ENCODE assay signal across 22 mouse cellular contexts in genomic region chr2:128187277-128187676, GRCm38 (mm10).
DNase-seq lines count a peak whose midpoint lies in the region; ATAC-seq and TF ChIP-seq lines count a peak whose summit lies in the region.
"Had no signal": no experiment of that assay in that cellular context is flagged by ENCODE, and none has a peak within 500 bp of the region (broad histone marks: within the 10 kb centered on the region; RNA-seq: fewer than 3 reads in every experiment).

No protein-coding gene starts in this region.

- H3K4me1 ChIP-seq in liver, embryonic 15.5 days (replicated peaks): peaks cover 2% of the 10 kb centered on the region
- peaks cover 6% of the 10 kb centered on the region for H3K4me1 ChIP-seq in liver, embryonic 11.5 days (replicated peaks; ENCODE audit: control insufficient read depth, insufficient read depth, low read length)
- H3K4me1 ChIP-seq in heart, embryonic 11.5 days (ENCODE audit: control insufficient read depth, insufficient read depth, low read length): peaks cover 19% of the 10 kb centered on the region
- H3K4me1 ChIP-seq in heart, postnatal 0 days (ENCODE audit: control insufficient read depth, insufficient read depth): peaks cover 20% of the 10 kb centered on the region
- H3K4me1 ChIP-seq: hindbrain, embryonic 13.5 days; midbrain, embryonic 12.5 days; stomach, embryonic 15.5 days had no signal

- no peaks in the 10 kb centered on the region for H3K27me3 ChIP-seq in liver, embryonic 15.5 days
- no peaks in the 10 kb centered on the region for H3K27me3 ChIP-seq in liver, embryonic 11.5 days (replicated peaks; ENCODE audit: control insufficient read depth, insufficient read depth, low read length)
- H3K27me3 ChIP-seq in heart, embryonic 11.5 days (ENCODE audit: control insufficient read depth, insufficient read depth, low read length): no peaks in the 10 kb centered on the region
- H3K27me3 ChIP-seq in heart, postnatal 0 days (ENCODE audit: control insufficient read depth, insufficient read depth, low read length): no peaks in the 10 kb centered on the region
- H3K27me3 ChIP-seq: hindbrain, embryonic 13.5 days; limb, embryonic 15.5 days; midbrain, embryonic 12.5 days; stomach, embryonic 15.5 days had no signal

- 0 out of 2 replicates have a peak, but pooled peaks have one; percentile 46 for ATAC-seq in liver, embryonic 15.5 days (ENCODE audit: insufficient read depth)
- ATAC-seq in liver, embryonic 11.5 days (replicated peaks; ENCODE audit: low FRiP score): no peak
- ATAC-seq in heart, embryonic 11.5 days (replicated peaks; ENCODE audit: insufficient number of reproducible peaks, low FRiP score, low TSS enrichment): 0 out of 2 replicates have a peak, but pooled peaks have one; percentile 35
- peak; percentile 97 for ATAC-seq in heart, postnatal 0 days (ENCODE audit: insufficient read depth, low read depth)
- no peak for ATAC-seq in activated CD4-positive, CD25-positive, alpha-beta regulatory T cell, adult 4 months
- ATAC-seq: forebrain, embryonic 16.5 days; inflammation-experienced regulatory T-cells, adult 6 months had no signal

- no peak overlapping the region for H3K4me3 ChIP-seq in liver, embryonic 15.5 days (replicated peaks)
- no peak overlapping the region for H3K4me3 ChIP-seq in liver, embryonic 11.5 days (ENCODE audit: low read depth, low read length)
- H3K4me3 ChIP-seq in heart, embryonic 11.5 days (ENCODE audit: low read depth, low read length): no peak overlapping the region
- no peak overlapping the region for H3K4me3 ChIP-seq in heart, postnatal 0 days (ENCODE audit: low read depth, low read length)
- H3K4me3 ChIP-seq: hindbrain, embryonic 13.5 days; layer of hippocampus, adult 2 months; limb, embryonic 15.5 days; midbrain, embryonic 12.5 days; stomach, embryonic 15.5 days had no signal

- no peak overlapping the region for H3K9ac ChIP-seq in liver, embryonic 15.5 days
- no peak overlapping the region for H3K9ac ChIP-seq in liver, embryonic 11.5 days (ENCODE audit: low read depth, low read length)
- no peak overlapping the region for H3K9ac ChIP-seq in heart, embryonic 11.5 days (ENCODE audit: low read depth, low read length)
- H3K9ac ChIP-seq in heart, postnatal 0 days (replicated peaks; ENCODE audit: low read depth, low read length): no peak overlapping the region
- H3K9ac ChIP-seq: hindbrain, embryonic 13.5 days; limb, embryonic 15.5 days; midbrain, embryonic 12.5 days; stomach, embryonic 15.5 days had no signal

- no peak overlapping the region for H3K4me2 ChIP-seq in liver, embryonic 15.5 days
- H3K4me2 ChIP-seq in liver, embryonic 11.5 days: no peak overlapping the region
- H3K4me2 ChIP-seq in heart, embryonic 11.5 days: no peak overlapping the region
- no peak overlapping the region for H3K4me2 ChIP-seq in heart, postnatal 0 days (ENCODE audit: low read depth, low read length)
- H3K4me2 ChIP-seq: hindbrain, embryonic 13.5 days; limb, embryonic 15.5 days; midbrain, embryonic 12.5 days; stomach, embryonic 15.5 days had no signal

- no peaks in the 10 kb centered on the region for H3K36me3 ChIP-seq in liver, embryonic 15.5 days (replicated peaks)
- no peaks in the 10 kb centered on the region for H3K36me3 ChIP-seq in liver, embryonic 11.5 days (ENCODE audit: control insufficient read depth, insufficient read depth, low read length)
- H3K36me3 ChIP-seq in heart, embryonic 11.5 days (ENCODE audit: control insufficient read depth, insufficient read depth, low read length): no peaks in the 10 kb centered on the region
- no peaks in the 10 kb centered on the region for H3K36me3 ChIP-seq in heart, postnatal 0 days (replicated peaks; ENCODE audit: control insufficient read depth, insufficient read depth, low read length)
- H3K36me3 ChIP-seq: hindbrain, embryonic 13.5 days; limb, embryonic 15.5 days; midbrain, embryonic 12.5 days; stomach, embryonic 15.5 days had no signal

- 77% methylated on average over 1 of the region's 1 CpGs for WGBS in liver, embryonic 15.5 days (ENCODE audit: insufficient replicate concordance)
- 95% methylated on average over 1 of the region's 1 CpGs for WGBS in liver, embryonic 11.5 days
- 89% methylated on average over 1 of the region's 1 CpGs for WGBS in heart, embryonic 11.5 days (ENCODE audit: insufficient replicate concordance)
- WGBS in heart, postnatal 0 days: 57% methylated on average over 1 of the region's 1 CpGs

- no peak overlapping the region for H3K27ac ChIP-seq in liver, embryonic 15.5 days (replicated peaks)
- H3K27ac ChIP-seq in liver, embryonic 11.5 days (ENCODE audit: low read depth, low read length): no peak overlapping the region
- no peak overlapping the region for H3K27ac ChIP-seq in heart, embryonic 11.5 days (ENCODE audit: low read depth, low read length)
- H3K27ac ChIP-seq in heart, postnatal 0 days (ENCODE audit: low read depth): peak overlapping the region; percentile 73
- H3K27ac ChIP-seq: hindbrain, embryonic 13.5 days; layer of hippocampus, adult 2 months; limb, embryonic 15.5 days; midbrain, embryonic 12.5 days; stomach, embryonic 15.5 days had no signal

- no peak for DNase-seq in liver, embryonic 11.5 days (ENCODE audit: low spot score)
- DNase-seq in heart, postnatal 0 days (ENCODE audit: low spot score): peak; percentile 91
- no peak for DNase-seq in lung, postnatal 14 days
- DNase-seq in layer of hippocampus, postnatal 14 days (ENCODE audit: low spot score in 2 of 2): no peak
- DNase-seq: cerebellum, adult 18-20 months; cerebellum, postnatal 25 days; embryo, embryonic 11 days; gastrocnemius, postnatal 36 days; kidney, adult 2 months; kidney, postnatal 10 days; right cerebral cortex, postnatal 25 days; thymus, adult 18-20 months had no signal

- peak; percentile 100 for TF ChIP-seq EP300 in heart, postnatal 0 days (IDR thresholded peaks at IDR 0.05; ENCODE audit: low read depth)

- H3K9me3 ChIP-seq in liver, embryonic 15.5 days (replicated peaks): no peaks in the 10 kb centered on the region
- H3K9me3 ChIP-seq in liver, embryonic 11.5 days (ENCODE audit: control insufficient read depth, low read length): no peaks in the 10 kb centered on the region
- H3K9me3 ChIP-seq in heart, embryonic 11.5 days (replicated peaks; ENCODE audit: control insufficient read depth, low read length): no peaks in the 10 kb centered on the region
- no peaks in the 10 kb centered on the region for H3K9me3 ChIP-seq in heart, postnatal 0 days (replicated peaks; ENCODE audit: control insufficient read depth, low read length)
- H3K9me3 ChIP-seq: hindbrain, embryonic 13.5 days; limb, embryonic 15.5 days; midbrain, embryonic 12.5 days; stomach, embryonic 15.5 days had no signal

- TF ChIP-seq CTCF in heart, postnatal 0 days (IDR thresholded peaks at IDR 0.05; ENCODE audit: low read depth): no peak

Comparison
In these comparisons a context has a peak if more than half of its experiments do, and no peak if none do; other contexts are left out.
1. ATAC-seq: peak in liver, embryonic 15.5 days (single experiment), heart, embryonic 11.5 days (single experiment) and heart, postnatal 0 days (single experiment); none in liver, embryonic 11.5 days (single experiment) and activated CD4-positive, CD25-positive, alpha-beta regulatory T cell, adult 4 months (single experiment).